ENCODE assay signal across 9 mouse cellular contexts in the genomic region with DNA sequence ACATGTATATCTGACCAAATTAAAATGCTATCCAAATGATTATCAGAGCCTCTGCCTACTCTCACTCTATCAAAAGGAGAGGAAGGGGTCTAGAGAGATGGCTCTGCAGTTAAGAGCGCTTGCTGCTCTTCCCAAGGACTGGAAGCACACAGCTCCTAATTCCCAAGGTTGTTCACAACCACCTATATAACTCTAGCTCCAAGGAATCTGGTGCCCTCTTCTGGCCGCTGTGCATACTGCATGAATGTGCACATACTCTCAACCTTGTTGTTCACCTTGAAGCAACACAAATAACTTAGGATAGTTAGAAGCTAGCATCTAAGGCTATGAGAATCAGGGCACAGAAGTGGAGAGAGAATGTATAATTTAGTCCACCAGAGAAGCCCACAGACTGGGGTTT.
DNase-seq lines count a peak whose midpoint lies in the region; ATAC-seq lines count a peak whose summit lies in the region.
"Had no signal": no experiment of that assay in that cellular context is flagged by ENCODE, and none has a peak within 500 bp of the region (broad histone marks: within the 10 kb centered on the region; RNA-seq: fewer than 3 reads in every experiment).

No protein-coding gene starts in this region.

- H3K9me3 ChIP-seq in limb, embryonic 10.5 days (replicated peaks) = no peaks in the 10 kb centered on the region
- H3K9me3 ChIP-seq: embryonic facial prominence, embryonic 15.5 days had no signal

- DNase-seq in heart, postnatal 4 days = peak; percentile 68
- no peak for DNase-seq in heart, adult 11 months
- DNase-seq in B cell, adult 2 months = peak; percentile 36 to 39
- peak; percentile 50 for DNase-seq in WW6 (ENCODE audit: low read depth, low spot score)
- DNase-seq in limb, embryonic 10.5 days (ENCODE audit: low spot score) = peak; percentile 79
- no peak for DNase-seq in urinary bladder, postnatal 10 days (ENCODE audit: low spot score)

- ATAC-seq in erythroblast, adult 5-6 weeks (replicated peaks; ENCODE audit: low FRiP score, poor library complexity, severe bottlenecking) = peak; percentile 90
- ATAC-seq in monocyte, adult 5-6 weeks (replicated peaks; ENCODE audit: insufficient number of reproducible peaks, low FRiP score, low TSS enrichment, poor library complexity, severe bottlenecking) = peak; percentile 59; the same call in 1 of the 2 replicates

- H3K27ac ChIP-seq in limb, embryonic 10.5 days = no peak overlapping the region
- H3K27ac ChIP-seq: embryonic facial prominence, embryonic 15.5 days had no signal

- H3K36me3 ChIP-seq in limb, embryonic 10.5 days = peaks cover 16% of the 10 kb centered on the region

- H3K4me3 ChIP-seq in limb, embryonic 10.5 days = no peak overlapping the region
- H3K4me3 ChIP-seq: embryonic facial prominence, embryonic 15.5 days had no signal

- no peaks in the 10 kb centered on the region for H3K4me1 ChIP-seq in limb, embryonic 10.5 days

- 31% methylated on average over 2 of the region's 2 CpGs for whole genome bisulfite sequencing in limb, embryonic 10.5 days

- no peaks in the 10 kb centered on the region for H3K27me3 ChIP-seq in limb, embryonic 10.5 days (ENCODE audit: low read depth, poor library complexity, severe bottlenecking)
- H3K27me3 ChIP-seq: embryonic facial prominence, embryonic 15.5 days had no signal

Comparison
In these comparisons a context has a peak if more than half of its experiments do, and no peak if none do; other contexts are left out.
1. DNase-seq: peak in heart, postnatal 4 days (single experiment), B cell, adult 2 months (2 of 2), WW6 (single experiment) and limb, embryonic 10.5 days (single experiment); none in heart, adult 11 months (single experiment) and urinary bladder, postnatal 10 days (single experiment).